Mouse (Mus musculus) cortical plate, adult 2 months (tissue): Measurements from ENCODE around the gene Dusp13.

Experiments
- CTCF ChIP-seq: fragments of 200-500 bp; IDR thresholded peaks from 2 replicates; pipeline ENCODE4 v1.5.1; 2011; ENCODE audit warnings: mild to moderate bottlenecking, control low read depth, low read length; ENCODE audit not compliant: insufficient read depth; ENCODE audit errors: extremely low read depth
- POLR2A ChIP-seq: fragments of 200-500 bp; IDR thresholded peaks from 2 replicates; pipeline ENCODE4 v1.6.1; 2011; ENCODE audit warnings: mild to moderate bottlenecking, low read length, control low read depth; ENCODE audit not compliant: insufficient read depth; ENCODE audit errors: extremely low read depth

DNA sequence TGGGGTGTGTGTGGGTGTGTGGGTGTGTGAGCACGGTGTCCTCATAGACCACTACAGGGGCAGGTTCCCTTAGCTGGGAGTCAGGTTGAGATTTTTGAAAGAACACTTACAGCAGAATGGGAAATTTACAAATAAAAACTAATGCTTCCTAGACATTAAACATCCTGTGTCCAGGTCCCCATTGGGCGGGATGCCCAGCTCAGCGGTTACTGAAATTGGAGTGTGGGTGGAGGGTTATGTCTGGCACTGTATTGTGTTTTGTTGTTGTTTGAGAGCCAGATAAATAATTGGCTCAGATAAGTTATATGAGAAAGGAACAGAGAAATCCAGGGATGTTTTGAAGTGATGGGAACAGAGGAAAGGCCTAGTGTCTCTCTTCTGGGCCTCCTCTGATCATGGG lies 59.9 kb downstream of the Dusp13 start:
- TF ChIP-seq CTCF (no peak), POLR2A (no peak)
